Mouse (Mus musculus): Measurements from ENCODE around the gene Ankrd6.

Gene Ankrd6

GRCm38 (mm10) chr4:32886479-32886878, 64.2 kb downstream of the Ankrd6 start:
- Histone ChIP-seq H3K4me3 (replicated peaks; ENCODE audit: low read length) (no peak overlapping the region), H3K27me3 (ENCODE audit: insufficient read depth, low read length) (no peaks in the 10 kb centered on the region)
- TF ChIP-seq CTCF (conservative IDR thresholded peaks at IDR 0.05; ENCODE audit: low read length): no peak
- TF ChIP-seq NANOG (IDR thresholded peaks at IDR 0.05; ENCODE audit: borderline replicate concordance, low read length): no peak
- TF ChIP-seq POU5F1 (IDR thresholded peaks at IDR 0.05; ENCODE audit: borderline replicate concordance, low read length): no peak

GRCm38 (mm10) chr4:32884599-32884998, 66.0 kb downstream of the Ankrd6 start:
- Histone ChIP-seq H3K4me3 (replicated peaks; ENCODE audit: low read length) (no peak overlapping the region), H3K27me3 (ENCODE audit: insufficient read depth, low read length) (no peaks in the 10 kb centered on the region), H3K9me3 (ENCODE audit: low read length) (no peaks in the 10 kb centered on the region), H3K36me3 (ENCODE audit: insufficient read depth, low read length) (no peaks in the 10 kb centered on the region), H3K4me1 (replicated peaks; ENCODE audit: low read depth, low read length) (peaks cover 19% of the 10 kb centered on the region)
- TF ChIP-seq POU5F1 (IDR thresholded peaks at IDR 0.05; ENCODE audit: borderline replicate concordance, low read length): no peak
- no peak for TF ChIP-seq CTCF (conservative IDR thresholded peaks at IDR 0.05; ENCODE audit: low read length)
- no peak for TF ChIP-seq NANOG (IDR thresholded peaks at IDR 0.05; ENCODE audit: borderline replicate concordance, low read length)

More at GRCm38 (mm10) chr4:32886479-32886878, 64.2 kb downstream of the Ankrd6 start:
- Histone ChIP-seq H3K9me3 (ENCODE audit: low read length) (0 out of 2 replicates have a peak, but pooled peaks cover under 1% of the 10 kb centered on the region), H3K36me3 (ENCODE audit: insufficient read depth, low read length) (no peaks in the 10 kb centered on the region), H3K4me1 (replicated peaks; ENCODE audit: low read depth, low read length) (peaks cover 34% of the 10 kb centered on the region)

- Histone ChIP-seq H3K27me3 (ENCODE audit: insufficient read depth, low read length) (no peaks in the 10 kb centered on the region), H3K4me1 (replicated peaks; ENCODE audit: low read depth, low read length) (0 out of 2 replicates have a peak, but pooled peaks cover 3% of the 10 kb centered on the region), H3K36me3 (ENCODE audit: insufficient read depth, low read length) (no peaks in the 10 kb centered on the region), H3K4me3 (replicated peaks; ENCODE audit: low read length) (no peak overlapping the region), H3K9me3 (ENCODE audit: low read length) (no peaks in the 10 kb centered on the region)
- no peak for TF ChIP-seq CTCF (conservative IDR thresholded peaks at IDR 0.05; ENCODE audit: low read length)
- no peak for TF ChIP-seq POU5F1 (IDR thresholded peaks at IDR 0.05; ENCODE audit: borderline replicate concordance, low read length)
- no peak for TF ChIP-seq NANOG (IDR thresholded peaks at IDR 0.05; ENCODE audit: borderline replicate concordance, low read length)
These were observed 69.6 kb downstream of the Ankrd6 start for GRCm38 (mm10) chr4:32881001-32881400.

DNA sequence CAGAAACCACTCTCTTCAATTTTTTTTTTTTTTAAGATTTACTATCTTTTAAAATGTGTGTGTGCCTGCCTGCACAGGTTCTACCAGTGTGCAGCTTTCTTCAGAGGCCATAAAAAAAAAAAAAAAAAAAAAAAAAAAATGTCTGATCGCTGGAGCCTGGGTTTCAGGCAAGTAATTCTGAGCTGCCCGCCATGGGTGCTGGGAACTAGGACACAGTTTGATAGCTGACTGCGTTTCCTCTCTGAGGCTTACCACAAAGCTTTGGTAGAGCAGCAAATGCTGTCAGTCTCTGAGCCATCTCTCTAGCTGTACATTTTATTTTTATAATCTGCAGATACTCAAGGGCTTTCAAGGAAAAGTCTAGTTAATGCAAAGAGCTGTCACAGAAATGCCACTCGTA, 76.0 kb downstream of the Ankrd6 start:
- TF ChIP-seq CTCF (conservative IDR thresholded peaks at IDR 0.05; ENCODE audit: low read length) (no peak), NANOG (IDR thresholded peaks at IDR 0.05; ENCODE audit: borderline replicate concordance, low read length) (no peak), POU5F1 (IDR thresholded peaks at IDR 0.05; ENCODE audit: borderline replicate concordance, low read length) (no peak)
- no peaks in the 10 kb centered on the region for H3K36me3 ChIP-seq (ENCODE audit: insufficient read depth, low read length)
- H3K9me3 ChIP-seq (ENCODE audit: low read length): no peaks in the 10 kb centered on the region
- H3K4me1 ChIP-seq (replicated peaks; ENCODE audit: low read depth, low read length): peaks cover 13% of the 10 kb centered on the region
- no peak overlapping the region for H3K4me3 ChIP-seq (replicated peaks; ENCODE audit: low read length)
- no peaks in the 10 kb centered on the region for H3K27me3 ChIP-seq (ENCODE audit: insufficient read depth, low read length)

- peaks cover 13% of the 10 kb centered on the region for H3K4me1 ChIP-seq (replicated peaks; ENCODE audit: low read depth, low read length)
- TF ChIP-seq CTCF (conservative IDR thresholded peaks at IDR 0.05; ENCODE audit: low read length): no peak
- TF ChIP-seq POU5F1 (IDR thresholded peaks at IDR 0.05; ENCODE audit: borderline replicate concordance, low read length): no peak
- no peak for TF ChIP-seq NANOG (IDR thresholded peaks at IDR 0.05; ENCODE audit: borderline replicate concordance, low read length)
- no peak overlapping the region for H3K4me3 ChIP-seq (replicated peaks; ENCODE audit: low read length)
- H3K36me3 ChIP-seq (ENCODE audit: insufficient read depth, low read length): no peaks in the 10 kb centered on the region
- H3K27me3 ChIP-seq (ENCODE audit: insufficient read depth, low read length): no peaks in the 10 kb centered on the region
- no peaks in the 10 kb centered on the region for H3K9me3 ChIP-seq (ENCODE audit: low read length)
These were observed 78.4 kb downstream of the Ankrd6 start for GRCm38 (mm10) chr4:32872189-32872749.

GRCm38 (mm10) chr4:32869370-32869769, 81.3 kb downstream of the Ankrd6 start:
- TF ChIP-seq NANOG (IDR thresholded peaks at IDR 0.05; ENCODE audit: borderline replicate concordance, low read length) (no peak), POU5F1 (IDR thresholded peaks at IDR 0.05; ENCODE audit: borderline replicate concordance, low read length) (no peak), CTCF (conservative IDR thresholded peaks at IDR 0.05; ENCODE audit: low read length) (no peak)

GRCm38 (mm10) chr4:32868858-32869257, 81.8 kb downstream of the Ankrd6 start:
- no peaks in the 10 kb centered on the region for H3K36me3 ChIP-seq (ENCODE audit: insufficient read depth, low read length)
- peaks cover 24% of the 10 kb centered on the region for H3K4me1 ChIP-seq (replicated peaks; ENCODE audit: low read depth, low read length)
- peaks cover 17% of the 10 kb centered on the region for H3K27me3 ChIP-seq (ENCODE audit: insufficient read depth, low read length)
- H3K4me3 ChIP-seq (replicated peaks; ENCODE audit: low read length): no peak overlapping the region
- TF ChIP-seq NANOG (IDR thresholded peaks at IDR 0.05; ENCODE audit: borderline replicate concordance, low read length): no peak
- no peak for TF ChIP-seq POU5F1 (IDR thresholded peaks at IDR 0.05; ENCODE audit: borderline replicate concordance, low read length)
- no peak for TF ChIP-seq CTCF (conservative IDR thresholded peaks at IDR 0.05; ENCODE audit: low read length)
- no peaks in the 10 kb centered on the region for H3K9me3 ChIP-seq (ENCODE audit: low read length)

More at GRCm38 (mm10) chr4:32869370-32869769, 81.3 kb downstream of the Ankrd6 start:
- H3K9me3 ChIP-seq (ENCODE audit: low read length): no peaks in the 10 kb centered on the region
- H3K27me3 ChIP-seq (ENCODE audit: insufficient read depth, low read length): peaks cover 12% of the 10 kb centered on the region
- peaks cover 19% of the 10 kb centered on the region for H3K4me1 ChIP-seq (replicated peaks; ENCODE audit: low read depth, low read length)
- no peak overlapping the region for H3K4me3 ChIP-seq (replicated peaks; ENCODE audit: low read length)
- no peaks in the 10 kb centered on the region for H3K36me3 ChIP-seq (ENCODE audit: insufficient read depth, low read length)

DNA sequence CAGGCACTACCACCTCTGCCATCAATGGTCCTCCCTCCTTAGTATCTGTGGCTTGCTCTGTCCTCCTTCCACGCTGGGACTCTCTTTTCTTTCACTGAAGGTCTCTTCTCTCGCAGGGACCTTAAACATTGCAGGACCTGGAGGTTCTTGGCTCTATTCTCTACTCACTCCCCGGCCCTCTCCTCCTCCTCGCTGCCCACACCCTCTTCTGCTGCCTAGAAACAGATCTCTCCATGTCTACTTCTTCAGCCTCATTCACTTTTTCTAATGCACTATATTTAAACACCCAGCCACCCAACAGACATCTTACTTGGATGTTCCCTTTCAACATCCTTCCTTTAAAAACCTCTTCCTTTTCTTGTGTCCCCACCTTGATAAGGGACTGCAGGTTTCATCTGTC, 82.2 kb downstream of the Ankrd6 start:
- Histone ChIP-seq H3K36me3 (ENCODE audit: insufficient read depth, low read length) (no peaks in the 10 kb centered on the region), H3K9me3 (ENCODE audit: low read length) (no peaks in the 10 kb centered on the region), H3K4me1 (replicated peaks; ENCODE audit: low read depth, low read length) (peaks cover 29% of the 10 kb centered on the region), H3K4me3 (replicated peaks; ENCODE audit: low read length) (no peak overlapping the region), H3K27me3 (ENCODE audit: insufficient read depth, low read length) (peaks cover 21% of the 10 kb centered on the region)
- no peak for TF ChIP-seq NANOG (IDR thresholded peaks at IDR 0.05; ENCODE audit: borderline replicate concordance, low read length)
- TF ChIP-seq CTCF (conservative IDR thresholded peaks at IDR 0.05; ENCODE audit: low read length): no peak
- no peak for TF ChIP-seq POU5F1 (IDR thresholded peaks at IDR 0.05; ENCODE audit: borderline replicate concordance, low read length)

DNA sequence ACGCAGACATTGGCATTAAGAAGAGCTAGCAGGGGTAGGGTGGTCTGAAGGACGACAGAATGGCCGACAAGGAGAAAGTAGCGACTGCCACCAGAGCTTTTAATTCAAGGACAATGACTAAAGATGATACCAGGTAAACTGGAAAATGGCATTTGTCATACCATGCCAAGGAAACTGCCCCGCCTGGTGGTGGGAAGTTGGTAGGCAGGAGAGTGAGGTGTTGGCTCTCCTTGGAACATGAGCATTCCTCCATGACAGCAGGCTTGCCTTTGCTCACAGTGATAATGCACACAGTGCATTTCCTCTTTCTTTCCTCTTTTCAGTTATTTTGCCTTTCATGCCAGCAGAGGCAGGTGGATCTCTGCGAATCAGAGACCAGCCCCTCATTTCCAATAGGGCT, 83.2 kb downstream of the Ankrd6 start:
- Histone ChIP-seq H3K27me3 (ENCODE audit: insufficient read depth, low read length) (peaks cover 27% of the 10 kb centered on the region), H3K4me1 (replicated peaks; ENCODE audit: low read depth, low read length) (peaks cover 34% of the 10 kb centered on the region), H3K4me3 (replicated peaks; ENCODE audit: low read length) (no peak overlapping the region), H3K9me3 (ENCODE audit: low read length) (no peaks in the 10 kb centered on the region), H3K36me3 (ENCODE audit: insufficient read depth, low read length) (no peaks in the 10 kb centered on the region)
- no peak for TF ChIP-seq POU5F1 (IDR thresholded peaks at IDR 0.05; ENCODE audit: borderline replicate concordance, low read length)
- peak; percentile 46 for TF ChIP-seq CTCF (conservative IDR thresholded peaks at IDR 0.05; ENCODE audit: low read length)

Data from E14TG2a.4 (cell line).